Mouse (Mus musculus) MEL (cell line): ENCODE measurements at regions not wholly inside any gene's neighbourhood (a gene's known extent, or its start where the extent isn't known, plus 50 kb on each side); places are given as distances from the start of the nearest gene placed in this dataset.

Experiments used
- DNase-seq: peaks from one replicate; pipeline ENCODE4 v3.0.0; 2011; ENCODE audit warnings: low read depth, low spot score
- H3K27ac ChIP-seq: 2 replicates; pipeline ENCODE4 v1.5.1; 2012; ENCODE audit warnings: low read depth, mild to moderate bottlenecking, control low read depth, low read length, moderate library complexity; ENCODE audit not compliant: control insufficient read depth
- H3K27me3 ChIP-seq, 2 experiments: fragments of 150-350 bp in 1 of 2; sonication (generic) in 1 of 2; 2 replicates each; pipeline ENCODE4 v1.6.1; 2012; ENCODE audit warnings: low read length in 2 of 2, mild to moderate bottlenecking in 2 of 2, improper control_type of control experiment in 1 of 2, moderate library complexity in 1 of 2; ENCODE audit not compliant: insufficient read depth in 2 of 2, control insufficient read depth in 1 of 2
- H3K36me3 ChIP-seq, 2 experiments: 2 replicates each; pipeline ENCODE4 v1.6.1; 2012 to 2014; ENCODE audit warnings: low read length in 2 of 2, improper control_type of control experiment in 1 of 2, inconsistent platforms in 1 of 2, mild to moderate bottlenecking in 1 of 2; ENCODE audit not compliant: insufficient read depth in 2 of 2, control insufficient read depth in 1 of 2
- H3K4me1 ChIP-seq, 2 experiments: fragments of 150-350 bp in 1 of 2; sonication (generic) in 1 of 2; 2 replicates each; pipeline ENCODE4 v1.6.1; 2012; ENCODE audit warnings: low read length in 2 of 2, improper control_type of control experiment in 1 of 2, mild to moderate bottlenecking in 1 of 2; ENCODE audit not compliant: insufficient read depth in 2 of 2, control insufficient read depth in 1 of 2
- H3K4me3 ChIP-seq, 2 experiments: fragments of 150-350 bp in 1 of 2; sonication (generic) in 1 of 2; 2 replicates each; pipeline ENCODE4 v1.5.1; 2012; ENCODE audit warnings: low read depth in 2 of 2, low read length in 2 of 2, mild to moderate bottlenecking in 2 of 2, moderate library complexity in 2 of 2, control low read depth in 1 of 2, improper control_type of control experiment in 1 of 2; ENCODE audit not compliant: control insufficient read depth in 1 of 2, insufficient read depth in 1 of 2
- H3K79me2 ChIP-seq: 2 replicates; pipeline ENCODE4 v1.6.1; 2012; ENCODE audit warnings: mild to moderate bottlenecking, low read length, moderate library complexity; ENCODE audit not compliant: control insufficient read depth, poor library complexity, insufficient read depth
- H3K9ac ChIP-seq: 2 replicates; pipeline ENCODE4 v1.6.1; 2012; ENCODE audit warnings: low read depth, mild to moderate bottlenecking, control low read depth, low read length, moderate library complexity; ENCODE audit not compliant: control insufficient read depth, poor library complexity, severe bottlenecking
- H3K9me3 ChIP-seq: fragments of 150-350 bp; sonication (generic); replicated peaks from 2 replicates; pipeline ENCODE4 v1.6.1; 2012; ENCODE audit warnings: mild to moderate bottlenecking, low read length, improper control_type of control experiment, moderate library complexity; ENCODE audit not compliant: insufficient read depth
- BHLHE40 ChIP-seq: IDR thresholded peaks from 2 replicates; pipeline ENCODE4 v1.6.1; 2012; ENCODE audit warnings: low read depth, mild to moderate bottlenecking, inconsistent platforms, low read length, improper control_type of control experiment, borderline replicate concordance
- ELF1 ChIP-seq: IDR thresholded peaks from 2 replicates; pipeline ENCODE4 v1.6.1; 2014; ENCODE audit warnings: low read depth, mild to moderate bottlenecking, inconsistent platforms, low read length, improper control_type of control experiment, moderate library complexity
- EP300 ChIP-seq, 2 experiments: IDR thresholded peaks; 2 replicates each; pipeline ENCODE4 v1.6.1; 2011; ENCODE audit warnings: improper control_type of control experiment in 2 of 2, low read length in 2 of 2, low read depth in 1 of 2, mild to moderate bottlenecking in 1 of 2
- GABPA ChIP-seq: IDR thresholded peaks from 2 replicates; pipeline ENCODE4 v1.6.1; 2012; ENCODE audit warnings: low read depth, mild to moderate bottlenecking, inconsistent platforms, low read length, improper control_type of control experiment, moderate library complexity
- GATA1 ChIP-seq: IDR thresholded peaks from 2 replicates; pipeline ENCODE4 v1.6.1; 2011; ENCODE audit warnings: low read depth, low read length, improper control_type of control experiment
- HCFC1 ChIP-seq: IDR thresholded peaks from 2 replicates; pipeline ENCODE4 v1.6.1; 2012; ENCODE audit warnings: low read depth, mild to moderate bottlenecking, inconsistent platforms, low read length, improper control_type of control experiment, moderate library complexity
- JUND ChIP-seq: IDR thresholded peaks from 2 replicates; pipeline ENCODE4 v1.6.1; 2011; ENCODE audit warnings: low read depth, mild to moderate bottlenecking, improper control_type of control experiment, low read length
- KAT2A ChIP-seq: conservative IDR thresholded peaks from 2 replicates; pipeline ENCODE4 v1.6.1; 2012; ENCODE audit warnings: low read depth, low read length, improper control_type of control experiment, inconsistent platforms
- MAFK ChIP-seq: IDR thresholded peaks from 2 replicates; pipeline ENCODE4 v1.6.1; 2011; ENCODE audit warnings: low read depth, mild to moderate bottlenecking, low read length, improper control_type of control experiment, borderline replicate concordance
- MAZ ChIP-seq: IDR thresholded peaks from 2 replicates; pipeline ENCODE4 v1.6.1; 2012; ENCODE audit warnings: low read depth, mild to moderate bottlenecking, inconsistent platforms, low read length, improper control_type of control experiment
- MEF2A ChIP-seq: IDR thresholded peaks from 2 replicates; pipeline ENCODE4 v1.6.1; 2014; ENCODE audit warnings: low read depth, mild to moderate bottlenecking, inconsistent platforms, low read length, improper control_type of control experiment; ENCODE audit not compliant: poor library complexity, insufficient replicate concordance, severe bottlenecking; ENCODE audit errors: extremely low read depth
- MXI1 ChIP-seq: IDR thresholded peaks from 2 replicates; pipeline ENCODE4 v1.6.1; 2011; ENCODE audit warnings: mild to moderate bottlenecking, low read depth, low read length, improper control_type of control experiment
- MYC ChIP-seq: IDR thresholded peaks from 2 replicates; pipeline ENCODE4 v1.6.1; 2011; ENCODE audit warnings: low read depth, mild to moderate bottlenecking, low read length, improper control_type of control experiment, moderate library complexity
- NELFE ChIP-seq: IDR thresholded peaks from 2 replicates; pipeline ENCODE4 v1.6.1; 2011; ENCODE audit warnings: low read depth, low read length, improper control_type of control experiment
- NRF1 ChIP-seq: IDR thresholded peaks from 2 replicates; pipeline ENCODE4 v1.6.1; 2014; ENCODE audit warnings: low read depth, mild to moderate bottlenecking, inconsistent platforms, low read length, improper control_type of control experiment, moderate library complexity; ENCODE audit not compliant: poor library complexity, insufficient read depth, severe bottlenecking
- POLR2A ChIP-seq, 2 experiments: IDR thresholded peaks; 2 replicates each; pipeline ENCODE4 v1.6.1; 2011 to 2012; ENCODE audit warnings: low read length in 2 of 2, mild to moderate bottlenecking in 2 of 2, control low read depth in 1 of 2, improper control_type of control experiment in 1 of 2, low read depth in 1 of 2, moderate library complexity in 1 of 2; ENCODE audit not compliant: control insufficient read depth in 1 of 2, insufficient read depth in 1 of 2, poor library complexity in 1 of 2
- POLR2AphosphoS2 ChIP-seq: IDR thresholded peaks from 2 replicates; pipeline ENCODE4 v1.6.1; 2011; ENCODE audit warnings: low read length, improper control_type of control experiment
- SMC3 ChIP-seq: IDR thresholded peaks from 2 replicates; pipeline ENCODE4 v1.6.1; 2011; ENCODE audit warnings: low read depth, low read length, improper control_type of control experiment
- TAL1 ChIP-seq: IDR thresholded peaks from 2 replicates; pipeline ENCODE4 v1.6.1; 2012; ENCODE audit warnings: mild to moderate bottlenecking, inconsistent platforms, low read length, moderate library complexity, mixed read lengths
- TBP ChIP-seq: IDR thresholded peaks from 2 replicates; pipeline ENCODE4 v1.8.0; 2011; ENCODE audit warnings: low read depth, low read length, improper control_type of control experiment
- TCF12 ChIP-seq: IDR thresholded peaks from 2 replicates; pipeline ENCODE4 v1.6.1; 2014; ENCODE audit warnings: low read depth, mild to moderate bottlenecking, inconsistent platforms, low read length, improper control_type of control experiment, moderate library complexity
- UBTF ChIP-seq: IDR thresholded peaks from 2 replicates; pipeline ENCODE4 v1.6.1; 2012; ENCODE audit warnings: low read depth, mild to moderate bottlenecking, inconsistent platforms, low read length, improper control_type of control experiment, moderate library complexity, borderline replicate concordance; ENCODE audit not compliant: insufficient read depth
- USF1 ChIP-seq: IDR thresholded peaks from 2 replicates; pipeline ENCODE4 v1.6.1; 2014; ENCODE audit warnings: low read depth, mild to moderate bottlenecking, inconsistent platforms, low read length, improper control_type of control experiment, moderate library complexity
- ZC3H11A ChIP-seq: IDR thresholded peaks from 2 replicates; pipeline ENCODE4 v1.6.1; 2012; ENCODE audit warnings: low read depth, mild to moderate bottlenecking, inconsistent platforms, low read length, improper control_type of control experiment
- ZKSCAN1 ChIP-seq: IDR thresholded peaks from 2 replicates; pipeline ENCODE4 v1.6.1; 2012; ENCODE audit warnings: low read depth, mild to moderate bottlenecking, inconsistent platforms, low read length, improper control_type of control experiment, moderate library complexity
- ZNF384 ChIP-seq: IDR thresholded peaks from 2 replicates; pipeline ENCODE4 v1.6.1; 2012; ENCODE audit warnings: low read depth, mild to moderate bottlenecking, inconsistent platforms, low read length, improper control_type of control experiment

DNA sequence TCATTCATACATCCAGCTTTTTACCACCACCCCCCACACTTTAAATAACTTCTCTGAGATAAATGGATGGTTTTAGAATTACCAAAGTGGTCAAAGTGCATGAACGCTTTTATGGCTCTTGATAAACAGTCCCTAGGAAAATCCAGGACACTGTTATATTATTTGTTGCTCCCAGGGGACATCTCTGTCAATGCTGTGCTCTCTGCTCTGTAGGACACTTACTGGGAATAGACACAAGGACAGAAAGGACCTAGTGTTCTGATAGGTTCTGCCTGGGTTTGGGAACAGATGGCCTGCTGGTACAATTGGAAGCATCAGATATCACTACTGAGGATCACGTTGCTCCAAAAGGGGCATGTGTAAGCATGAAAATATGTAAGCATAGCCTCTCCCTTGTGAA lies 132.8 kb downstream of the Akr1d1 start:
- no peak overlapping the region for H3K9ac ChIP-seq
- H3K4me1 ChIP-seq: no peaks in the 10 kb centered on the region
- no peaks in the 10 kb centered on the region for H3K27me3 ChIP-seq
- TF ChIP-seq BHLHE40 (no peak), ELF1 (no peak), MEF2A (no peak), SMC3 (no peak), MYC (no peak), KAT2A (no peak), UBTF (no peak), MAZ (no peak), ZNF384 (no peak), ZKSCAN1 (no peak), NELFE (no peak), GATA1 (no peak), POLR2A (IDR thresholded peaks at IDR 0.05; ENCODE audit: control insufficient read depth in 1 of 2, insufficient read depth in 1 of 2, low read depth in 1 of 2, low read length in 2 of 2, poor library complexity in 1 of 2) (no peak), ZC3H11A (no peak), HCFC1 (no peak), MXI1 (no peak)
- TF ChIP-seq, all 39 proteins: peak for 0
- no peak overlapping the region for H3K27ac ChIP-seq
- H3K9me3 ChIP-seq: no peaks in the 10 kb centered on the region
- no peaks in the 10 kb centered on the region for H3K36me3 ChIP-seq
- no peaks in the 10 kb centered on the region for H3K79me2 ChIP-seq
- no peak overlapping the region for H3K4me3 ChIP-seq
- no peak for DNase-seq

DNA sequence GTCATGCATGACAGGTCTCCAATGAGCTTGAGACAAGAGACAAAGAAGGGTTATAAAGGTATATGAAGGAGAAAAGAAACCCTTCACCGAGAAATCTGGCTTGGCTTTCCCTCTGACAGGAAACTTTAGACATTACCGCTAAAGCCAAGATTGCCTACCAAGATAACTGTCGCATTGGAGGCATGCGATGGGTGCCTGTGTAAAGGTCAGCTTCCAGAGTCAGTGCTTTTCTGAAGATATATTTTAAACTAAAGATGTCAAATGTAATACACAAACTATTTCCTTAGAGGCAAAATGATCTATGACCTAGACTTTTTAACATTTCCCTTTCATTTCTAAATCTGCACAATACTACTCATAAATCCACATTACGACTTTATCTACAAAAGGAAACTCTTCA lies 135.6 kb downstream of the Akr1d1 start:
- no peak for DNase-seq
- TF ChIP-seq GABPA (no peak), UBTF (no peak), TAL1 (no peak), BHLHE40 (no peak), NRF1 (no peak), EP300 (IDR thresholded peaks at IDR 0.05; ENCODE audit: low read depth in 1 of 2, low read length in 2 of 2) (no peak), MAFK (no peak), TBP (no peak), POLR2AphosphoS2 (no peak), USF1 (no peak), ZNF384 (no peak), JUND (no peak), MEF2A (no peak), KAT2A (no peak), HCFC1 (no peak), TCF12 (no peak)
- Histone ChIP-seq H3K27ac (no peak overlapping the region), H3K27me3 (no peaks in the 10 kb centered on the region), H3K36me3 (no peaks in the 10 kb centered on the region), H3K4me1 (no peaks in the 10 kb centered on the region), H3K9me3 (no peaks in the 10 kb centered on the region), H3K4me3 (no peak overlapping the region), H3K9ac (no peak overlapping the region), H3K79me2 (no peaks in the 10 kb centered on the region)
